16 mouse cellular contexts compared by ENCODE assay signal in the genomic region with DNA sequence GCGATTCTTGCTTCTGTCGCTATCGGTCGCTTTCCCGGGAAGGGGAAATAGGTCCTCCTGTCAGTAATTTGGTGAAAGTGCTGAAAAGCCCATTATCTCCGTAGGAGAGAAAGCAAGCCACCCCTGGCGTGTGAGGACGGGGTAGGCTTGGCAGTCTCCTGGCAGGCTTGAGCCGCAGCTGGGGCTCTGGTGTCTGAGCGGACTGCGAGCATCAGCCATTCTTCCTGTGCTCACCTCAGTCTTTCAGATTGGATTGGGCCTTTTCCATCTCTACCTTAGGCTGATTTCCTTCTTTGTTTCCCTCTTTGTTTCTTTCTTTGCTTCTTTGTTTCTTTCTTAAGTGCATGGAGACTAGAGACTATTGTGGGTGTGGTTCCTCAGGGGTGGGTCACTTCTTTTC. TPM values are rescaled to one million over a fixed set of nuclear protein-coding genes. Genes with fewer than 3 reads are reported as not detected.
DNase-seq lines count a peak whose midpoint lies in the region; ATAC-seq lines count a peak whose summit lies in the region.
"Had no signal": no experiment of that assay in that cellular context is flagged by ENCODE, and none has a peak within 500 bp of the region (broad histone marks: within the 10 kb centered on the region; RNA-seq: fewer than 3 reads in every experiment).

No protein-coding gene starts in this region.

- no peaks in the 10 kb centered on the region for H3K9me3 ChIP-seq in heart, embryonic 15.5 days (replicated peaks)
- H3K9me3 ChIP-seq in neural tube, embryonic 11.5 days (ENCODE audit: control insufficient read depth, low read length) = no peaks in the 10 kb centered on the region
- no peaks in the 10 kb centered on the region for H3K9me3 ChIP-seq in limb, embryonic 12.5 days
- H3K9me3 ChIP-seq: hindbrain, embryonic 12.5 days had no signal

- no peak overlapping the region for H3K27ac ChIP-seq in heart, embryonic 15.5 days
- no peak overlapping the region for H3K27ac ChIP-seq in neural tube, embryonic 11.5 days (ENCODE audit: low read depth, low read length)
- peak overlapping the region; percentile 72 for H3K27ac ChIP-seq in limb, embryonic 12.5 days
- H3K27ac ChIP-seq: gastrocnemius, adult 2 months; hindbrain, embryonic 12.5 days; liver, embryonic 14.5 days had no signal

- 34% methylated on average over 11 of the region's 11 CpGs for WGBS in heart, embryonic 15.5 days
- WGBS in neural tube, embryonic 11.5 days = 38% methylated on average over 11 of the region's 11 CpGs
- WGBS in limb, embryonic 12.5 days = 45% methylated on average over 11 of the region's 11 CpGs

- H3K4me1 ChIP-seq in heart, embryonic 15.5 days (replicated peaks) = no peaks in the 10 kb centered on the region
- H3K4me1 ChIP-seq in neural tube, embryonic 11.5 days (ENCODE audit: control insufficient read depth, insufficient read depth, low read length) = peaks cover 6% of the 10 kb centered on the region; the same call in 1 of the 2 replicates
- H3K4me1 ChIP-seq in limb, embryonic 12.5 days (replicated peaks) = peaks cover 32% of the 10 kb centered on the region

- H3K4me2 ChIP-seq in heart, embryonic 15.5 days = peak overlapping the region; percentile 32; the same call in 1 of the 2 replicates
- no peak overlapping the region for H3K4me2 ChIP-seq in neural tube, embryonic 11.5 days (ENCODE audit: low read depth)
- H3K4me2 ChIP-seq in limb, embryonic 12.5 days = no peak overlapping the region
- H3K4me2 ChIP-seq: hindbrain, embryonic 12.5 days had no signal

- no peak for ATAC-seq in heart, embryonic 15.5 days (replicated peaks; ENCODE audit: insufficient number of reproducible peaks, insufficient read depth, low FRiP score, low read depth)
- no peak for ATAC-seq in neural tube, embryonic 11.5 days (ENCODE audit: insufficient read depth, low FRiP score, low TSS enrichment)
- no peak for ATAC-seq in limb, embryonic 12.5 days (ENCODE audit: insufficient number of reproducible peaks, insufficient read depth, low FRiP score, low TSS enrichment, low read depth)
- ATAC-seq: CD4-positive, CD25-positive, alpha-beta regulatory T cell, adult 4 months; forebrain, postnatal 0 days had no signal

- no peak for DNase-seq in heart, adult 8-10 months (ENCODE audit: low spot score)
- no peak for DNase-seq in neural tube, embryonic 11.5 days (ENCODE audit: low spot score)
- no peak for DNase-seq in neural tube, embryonic 10.5 days (ENCODE audit: extremely low spot score, low spot score)
- no peak for DNase-seq in natural killer cell, adult 2 months (ENCODE audit: low spot score in 2 of 2)
- DNase-seq in cerebellum, postnatal 36 days = no peak
- DNase-seq: cerebellum, postnatal 10 days; forebrain, postnatal 0 days; gastrocnemius, adult 2 months; kidney, adult 11 months; kidney, postnatal 36 days; lung, postnatal 10 days had no signal

- H3K36me3 ChIP-seq in heart, embryonic 15.5 days = no peaks in the 10 kb centered on the region
- H3K36me3 ChIP-seq in neural tube, embryonic 11.5 days (ENCODE audit: control insufficient read depth, insufficient read depth, low read length) = no peaks in the 10 kb centered on the region
- H3K36me3 ChIP-seq in limb, embryonic 12.5 days = no peaks in the 10 kb centered on the region
- H3K36me3 ChIP-seq: hindbrain, embryonic 12.5 days had no signal

- H3K27me3 ChIP-seq in heart, embryonic 15.5 days = no peaks in the 10 kb centered on the region
- H3K27me3 ChIP-seq in neural tube, embryonic 11.5 days (ENCODE audit: control insufficient read depth, insufficient read depth, low read length) = no peaks in the 10 kb centered on the region
- no peaks in the 10 kb centered on the region for H3K27me3 ChIP-seq in limb, embryonic 12.5 days
- H3K27me3 ChIP-seq: hindbrain, embryonic 12.5 days had no signal

- H3K4me3 ChIP-seq in heart, embryonic 15.5 days = no peak overlapping the region
- no peak overlapping the region for H3K4me3 ChIP-seq in neural tube, embryonic 11.5 days (ENCODE audit: low read depth, low read length)
- H3K4me3 ChIP-seq in limb, embryonic 12.5 days (replicated peaks) = no peak overlapping the region
- H3K4me3 ChIP-seq: gastrocnemius, adult 2 months; hindbrain, embryonic 12.5 days had no signal

- H3K9ac ChIP-seq in heart, embryonic 15.5 days = no peak overlapping the region
- peak overlapping the region; percentile 18; the same call in 1 of the 2 replicates for H3K9ac ChIP-seq in neural tube, embryonic 11.5 days (ENCODE audit: low read length)
- H3K9ac ChIP-seq in limb, embryonic 12.5 days (replicated peaks) = no peak overlapping the region; the same call in 1 of the 2 replicates
- H3K9ac ChIP-seq: forebrain, postnatal 0 days; hindbrain, embryonic 12.5 days; liver, embryonic 14.5 days had no signal

RNA-seq across cellular contexts. Expression of gene Psmd7, which starts 22.6 kb away (rescaled TPM):
- polyA plus RNA-seq in heart, embryonic 15.5 days (2015; fragmentation: Nextera tagmentation; extraction: Ambion mirVana) = 156 and 179 TPM in 2 replicates
- 100 to 1,000 TPM; 103 to 113 (median 104) TPM for total RNA-seq in heart, adult 8-10 months (2022)
- polyA plus RNA-seq in neural tube, embryonic 11.5 days (2014; fragmentation: Nextera tagmentation; extraction: Ambion mirVana) = 335 and 339 TPM in 2 replicates
- 382 and 395 TPM in 2 replicates for polyA plus RNA-seq in limb, embryonic 12.5 days (2016; fragmentation: Nextera tagmentation; extraction: Ambion mirVana)
